Mouse (Mus musculus) adrenal gland, postnatal 36 days (tissue): ENCODE data around the gene Pdk2. TPM values are rescaled to one million over a fixed set of nuclear protein-coding genes. Genes with fewer than 3 reads are reported as not detected.

Source experiments
- DNase-seq, 2 experiments: peaks; one replicate each; pipeline ENCODE4 v3.0.0; 2021; ENCODE audit warnings: mixed read lengths in 1 of 2
- total RNA-seq, 2 experiments: library from RNA; stranded (reverse); gene quantifications; 2 replicates each; pipeline ENCODE4 v1.2.3; 2021

The Pdk2 gene
- total RNA-seq, 2 experiments from 2014 or later: 70.0 to 103 TPM

- DNase-seq: no peak
These were observed 36.8 kb downstream of the Pdk2 start for GRCm38 (mm10) chr11:95004136-95004936.

GRCm38 (mm10) chr11:95002705-95003104 lies 38.4 kb downstream of the Pdk2 start:
- DNase-seq: no peak

- DNase-seq: no peak
These were observed 39.4 kb downstream of the Pdk2 start for GRCm38 (mm10) chr11:95001584-95002347.

- DNase-seq: peak; percentile 81 to 83
These were observed 40.1 kb downstream of the Pdk2 start for GRCm38 (mm10) chr11:95001058-95001457.

GRCm38 (mm10) chr11:95000548-95000947 lies 40.6 kb downstream of the Pdk2 start:
- peak in 1 of 2 experiments; percentile 73 for DNase-seq

- DNase-seq: no peak
These were observed 41.0 kb downstream of the Pdk2 start for GRCm38 (mm10) chr11:95000128-95000527.

GRCm38 (mm10) chr11:94998041-94998531 lies 43.1 kb downstream of the Pdk2 start:
- DNase-seq: no peak

- no peak for DNase-seq
These were observed 43.6 kb downstream of the Pdk2 start for GRCm38 (mm10) chr11:94997596-94997995.

- DNase-seq: no peak
These were observed 44.2 kb downstream of the Pdk2 start for GRCm38 (mm10) chr11:94996984-94997383.

- DNase-seq: no peak
These were observed 45.1 kb downstream of the Pdk2 start for GRCm38 (mm10) chr11:94996101-94996500.

- DNase-seq: no peak
These were observed 46.0 kb downstream of the Pdk2 start for GRCm38 (mm10) chr11:94994947-94995772.

GRCm38 (mm10) chr11:94994208-94994814 lies 46.8 kb downstream of the Pdk2 start:
- DNase-seq: peak in 1 of 2 experiments; percentile 53

GRCm38 (mm10) chr11:94992754-94993606 lies 48.2 kb downstream of the Pdk2 start:
- peak; percentile 73 to 79 for DNase-seq

GRCm38 (mm10) chr11:94992480-94992753 lies 48.7 kb downstream of the Pdk2 start:
- peak; percentile 64 to 73 for DNase-seq

- DNase-seq: peak; percentile 66 to 77
These were observed 49.3 kb downstream of the Pdk2 start for GRCm38 (mm10) chr11:94991641-94992479.

GRCm38 (mm10) chr11:94990749-94991577 lies 50.2 kb downstream of the Pdk2 start, which contains the start of gene Ppp1r9b:
TSS of gene Ppp1r9b (plus strand) at chr11:94991035.
- peak; percentile 96 to 97 for DNase-seq

- DNase-seq: no peak
These were observed 50.9 kb downstream of the Pdk2 start for GRCm38 (mm10) chr11:94990102-94990748.

GRCm38 (mm10) chr11:94989562-94990017 lies 51.6 kb downstream of the Pdk2 start:
- DNase-seq: peak; percentile 78 to 87
